Mouse (Mus musculus) lung, postnatal 10 days (tissue): ENCODE measurements around the gene D1Ertd622e.

Experiments
- DNase-seq: peaks from one replicate; pipeline ENCODE4 v3.0.0; 2021

The D1Ertd622e gene

DNA sequence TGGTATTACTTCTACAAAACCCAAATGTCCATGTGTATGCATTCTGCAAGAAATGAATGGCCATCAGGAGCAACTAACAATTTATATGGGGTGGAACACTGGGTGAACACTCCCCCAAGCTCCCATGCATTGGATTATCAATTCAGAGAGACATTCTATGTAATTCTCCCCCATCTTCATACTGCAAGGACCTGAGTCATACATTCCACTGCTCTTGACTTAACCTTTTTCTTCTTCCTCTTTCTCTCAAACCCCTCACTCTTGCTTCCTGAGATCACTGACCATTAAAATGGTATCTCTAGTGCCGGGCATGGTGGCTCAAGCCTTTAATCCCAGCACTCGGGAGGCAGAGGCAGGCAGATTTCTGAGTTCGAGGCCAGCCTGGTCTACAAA is 83.9 kb downstream of the D1Ertd622e start:
- DNase-seq, result no peak

GRCm38 (mm10) chr1:97577062-97578024 is 84.5 kb downstream of the D1Ertd622e start:
- DNase-seq, result no peak

GRCm38 (mm10) chr1:97576576-97576975 is 85.3 kb downstream of the D1Ertd622e start:
- no peak for DNase-seq

DNA sequence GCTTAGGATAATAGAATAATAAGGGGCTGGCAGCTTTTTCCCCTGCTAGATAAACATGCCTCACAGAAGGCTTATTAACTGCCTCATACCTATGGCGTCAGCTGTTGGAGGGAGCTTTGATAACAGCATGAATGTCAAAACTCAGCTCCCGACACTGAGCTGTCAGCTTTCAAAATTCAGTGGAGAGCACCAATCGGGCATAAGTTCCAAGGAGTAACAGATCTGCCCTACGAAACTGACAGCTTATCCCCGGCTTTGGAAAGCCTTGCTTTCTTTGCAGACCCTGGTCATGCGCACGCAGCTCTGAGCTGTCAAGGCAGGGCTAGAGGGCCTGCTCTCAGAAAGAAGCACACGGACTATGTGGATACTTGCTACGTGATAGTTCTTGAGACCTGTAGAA is 91.1 kb downstream of the D1Ertd622e start:
- no peak for DNase-seq

- no peak for DNase-seq
These were observed 93.9 kb downstream of the D1Ertd622e start for GRCm38 (mm10) chr1:97567956-97568355.

- no peak for DNase-seq
These were observed 97.2 kb downstream of the D1Ertd622e start for GRCm38 (mm10) chr1:97564641-97565040.

- no peak for DNase-seq
These were observed 99.0 kb downstream of the D1Ertd622e start for GRCm38 (mm10) chr1:97562867-97563266.
